Mouse (Mus musculus) C2C12 (cell line): ENCODE data around the gene Tspan9.

ENCODE experiments used
- CTCF ChIP-seq: IDR thresholded peaks from one replicate; pipeline ENCODE4 v1.5.1; 2011; ENCODE audit not compliant: control insufficient read depth, insufficient read depth, insufficient read length
- MAX ChIP-seq: IDR thresholded peaks from one replicate; pipeline ENCODE4 v1.6.1; 2011; ENCODE audit warnings: mild to moderate bottlenecking, control low read depth

DNA sequence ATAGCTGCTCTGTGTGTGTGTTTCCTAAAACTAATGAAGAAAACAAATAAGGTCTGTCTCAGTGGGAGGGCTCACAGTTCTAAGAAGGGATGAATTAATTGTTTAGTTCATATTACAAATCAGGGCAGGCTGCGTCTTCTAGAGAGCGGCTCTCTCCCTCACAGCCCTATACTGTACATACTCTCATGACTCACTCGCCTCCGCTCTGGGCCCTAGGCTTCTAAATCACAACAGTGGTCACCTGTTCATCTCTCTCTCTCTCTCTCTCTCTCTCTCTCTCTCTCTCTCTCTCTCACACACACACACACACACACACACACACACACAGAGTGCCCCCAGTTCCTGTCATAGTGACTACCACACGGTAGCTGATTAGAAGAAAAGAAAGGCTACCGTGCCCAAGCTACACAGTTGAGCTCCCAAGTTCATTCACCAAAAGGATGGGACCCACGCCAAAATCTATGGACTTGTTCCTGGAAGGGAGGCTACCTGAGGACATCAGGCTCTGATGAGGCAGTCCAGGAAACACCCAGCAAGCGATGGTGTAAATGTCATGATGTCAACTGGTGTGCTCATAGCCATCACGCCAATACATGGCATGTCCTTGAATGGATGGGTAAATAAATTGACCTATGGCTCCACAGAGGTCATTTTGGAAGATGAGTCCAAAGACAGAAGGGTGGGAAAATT is 104.2 kb downstream of the Tspan9 start:
- TF ChIP-seq CTCF (no peak), MAX (no peak)
